9 mouse cellular contexts compared by ENCODE assay signal in genomic region chr8:80753017-80753715, GRCm38 (mm10). TPM values are rescaled to one million over a fixed set of nuclear protein-coding genes. Genes with fewer than 3 reads are reported as not detected.
DNase-seq lines count a peak whose midpoint lies in the region; ATAC-seq and TF ChIP-seq lines count a peak whose summit lies in the region.
"Had no signal": no experiment of that assay in that cellular context is flagged by ENCODE, and none has a peak within 500 bp of the region (broad histone marks: within the 10 kb centered on the region; RNA-seq: fewer than 3 reads in every experiment).

No protein-coding gene starts in this region.

- in situ Hi-C loops in Patski (cut with MboI; ENCODE audit: low pct_unique_long_range_greater_than_20kb) = no loop called here

- no peaks in the 10 kb centered on the region for H3K9me3 ChIP-seq in hindbrain, embryonic 13.5 days
- H3K9me3 ChIP-seq: lung, embryonic 15.5 days had no signal

- CTCF ChIA-PET in Patski (lab: Charles Lee) = interaction anchor here (0.7 to 2.6 kb wide), 19 partner anchors 9 to 259 kb away, joined by 3 to 15 read pairs (median 4); no protein-coding TSS in a partner anchor

- POLR2A ChIA-PET in Patski (lab: Charles Lee) = no interaction called here

- no peak overlapping the region for H3K4me3 ChIP-seq in hindbrain, embryonic 13.5 days
- H3K4me3 ChIP-seq: lung, embryonic 15.5 days had no signal

- DNase-seq in Patski (ENCODE audit: low read depth, low spot score) = no peak
- peak; percentile 92 to 94 for DNase-seq in cerebellum, postnatal 10 days
- DNase-seq in frontal cortex, postnatal 10 days (ENCODE audit: low spot score in 2 of 2) = peak; percentile 25 to 77
- peak; percentile 74 for DNase-seq in layer of hippocampus, adult 9-11 months
- DNase-seq in lung, postnatal 36 days = peak; percentile 93
- peak; percentile 89 for DNase-seq in retina, postnatal 1 day
- DNase-seq in thymus, postnatal 36 days = peak; percentile 54 to 71

- ATAC-seq in Patski = peak; percentile 92
- peak; percentile 88; the same call in 1 of the 2 replicates for ATAC-seq in hindbrain, embryonic 13.5 days (ENCODE audit: low FRiP score)

- no peaks in the 10 kb centered on the region for H3K27me3 ChIP-seq in Patski
- H3K27me3 ChIP-seq in hindbrain, embryonic 13.5 days = no peaks in the 10 kb centered on the region
- H3K27me3 ChIP-seq: lung, embryonic 15.5 days had no signal

- H3K4me2 ChIP-seq in hindbrain, embryonic 13.5 days = no peak overlapping the region
- H3K4me2 ChIP-seq: lung, embryonic 15.5 days had no signal

- 32% methylated on average over 9 of the region's 9 CpGs for WGBS in hindbrain, embryonic 13.5 days

- TF ChIP-seq CTCF in Patski (IDR thresholded peaks at IDR 0.05) = peak; percentile 88

- no peaks in the 10 kb centered on the region for H3K4me1 ChIP-seq in hindbrain, embryonic 13.5 days (replicated peaks)
- H3K4me1 ChIP-seq: lung, embryonic 15.5 days had no signal

- H3K9ac ChIP-seq in hindbrain, embryonic 13.5 days = no peak overlapping the region
- H3K9ac ChIP-seq: lung, embryonic 15.5 days had no signal

- no peaks in the 10 kb centered on the region for H3K36me3 ChIP-seq in hindbrain, embryonic 13.5 days
- H3K36me3 ChIP-seq: lung, embryonic 15.5 days had no signal

- H3K27ac ChIP-seq in hindbrain, embryonic 13.5 days = no peak overlapping the region
- H3K27ac ChIP-seq: lung, embryonic 15.5 days had no signal

RNA-seq across cellular contexts. Expression of gene Smarca5, which starts 13.9 kb away (rescaled TPM):
- polyA plus RNA-seq in Patski (2021) = 69.2 TPM
- polyA plus RNA-seq in hindbrain, embryonic 13.5 days (2015; fragmentation: Nextera tagmentation; extraction: Ambion mirVana) = 66.9 and 71.4 TPM in 2 replicates
